Mouse (Mus musculus): Measurements from ENCODE around the gene Dnmbp.

DNA sequence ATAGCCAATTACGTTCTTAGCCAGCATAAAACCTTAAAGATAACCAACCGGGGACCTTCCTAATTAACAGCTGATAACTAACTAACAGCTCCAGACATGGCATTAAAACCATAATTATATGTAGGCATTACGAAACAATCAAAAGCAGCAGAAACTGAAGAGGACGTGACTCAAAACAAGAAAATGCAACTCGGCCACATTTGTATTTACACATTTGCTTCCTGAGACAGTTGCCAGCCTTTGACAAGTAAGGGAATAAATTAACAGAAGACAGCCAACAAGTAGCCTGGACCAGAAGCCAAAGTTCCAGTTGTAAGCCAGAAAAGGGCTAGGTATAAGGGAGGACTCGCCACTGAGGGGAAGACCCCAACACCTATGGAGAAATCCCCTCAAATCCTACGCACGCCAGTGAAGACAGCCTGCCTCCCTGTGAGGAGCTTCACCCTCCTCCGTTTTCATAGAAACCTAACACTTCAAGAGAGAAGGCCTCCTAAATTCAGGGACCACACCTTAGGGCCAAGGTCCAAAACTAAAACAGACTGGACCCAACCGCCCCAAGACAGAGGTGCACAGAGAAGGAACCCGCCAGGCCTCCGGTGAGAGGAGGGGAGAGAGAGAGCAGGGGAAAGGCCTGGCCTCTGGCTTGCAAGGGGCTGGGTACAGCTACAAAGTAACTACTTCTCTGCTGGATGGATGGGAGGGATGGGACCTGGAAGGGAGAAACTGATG lies 53.5 kb downstream of the Dnmbp start:
- TF ChIP-seq CTCF (IDR thresholded peaks at IDR 0.05; ENCODE audit: low read depth, low read length) (no peak), POLR2AphosphoS5 (IDR thresholded peaks at IDR 0.05; ENCODE audit: insufficient replicate concordance, low read depth, low read length) (no peak), GATA1 (IDR thresholded peaks at IDR 0.05; ENCODE audit: borderline replicate concordance, low read length) (no peak), TAL1 (conservative IDR thresholded peaks at IDR 0.05; ENCODE audit: low read depth, low read length) (no peak), GATA2 (IDR thresholded peaks at IDR 0.05; ENCODE audit: borderline replicate concordance, low read depth, low read length) (no peak)

Data from G1E (cell line).